Mouse (Mus musculus) mesoderm, embryonic 11.5 days (tissue): ENCODE data around the gene Gstm5.
"Not testable (repeated sequence)": the region's sequence is repeated elsewhere in the genome, so short reads cannot be mapped to it uniquely, and the experiment has no call there.

Experiments used
- DNase-seq: peaks from one replicate; pipeline ENCODE4 v3.0.0-alpha.2; 2012; ENCODE audit warnings: low read depth, low spot score

Gene Gstm5

DNA sequence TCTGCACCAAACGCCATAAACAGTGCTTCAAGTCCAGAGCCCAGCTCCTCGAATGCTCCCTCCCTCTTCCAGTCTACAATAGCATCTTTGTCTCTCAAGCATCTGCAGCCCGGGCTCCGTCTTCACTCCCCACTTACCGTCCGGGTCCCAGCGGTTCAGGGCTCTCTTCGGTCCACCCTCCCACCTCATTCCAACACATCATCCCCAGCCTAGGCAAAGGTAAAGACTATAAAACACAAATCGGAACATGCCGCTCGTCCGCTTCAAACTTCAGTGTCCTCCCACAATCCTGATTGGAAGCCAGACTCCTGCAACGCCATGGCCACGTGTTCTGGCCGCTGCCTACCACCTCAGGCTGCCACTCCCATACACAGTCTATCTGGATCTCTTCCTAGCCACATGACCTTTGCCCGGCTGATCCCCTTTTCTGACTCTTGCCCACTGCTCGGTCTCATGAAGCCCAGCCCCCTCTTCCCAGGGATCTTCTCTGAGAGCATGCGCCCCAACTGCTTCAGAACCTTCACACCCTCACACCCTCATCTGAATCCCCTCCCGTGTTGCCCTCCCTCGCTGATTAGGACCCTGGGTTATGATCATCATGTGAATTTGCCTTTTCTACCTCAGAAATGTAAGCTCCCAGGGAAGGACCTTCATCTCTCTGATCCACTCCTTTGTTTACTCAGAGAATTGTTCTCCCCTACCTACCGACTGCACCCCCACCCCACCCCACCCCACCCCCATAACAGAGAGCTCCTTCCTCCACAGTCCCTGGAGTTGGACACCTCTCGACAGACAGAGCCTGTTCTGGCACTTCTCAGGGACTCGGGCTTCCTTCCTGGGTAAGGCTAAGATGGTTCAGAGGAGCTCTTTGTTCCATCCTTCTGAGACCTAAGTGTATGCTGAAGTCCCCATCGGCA, 22.0 kb upstream of the Gstm5 start:
- no peak for DNase-seq

DNA sequence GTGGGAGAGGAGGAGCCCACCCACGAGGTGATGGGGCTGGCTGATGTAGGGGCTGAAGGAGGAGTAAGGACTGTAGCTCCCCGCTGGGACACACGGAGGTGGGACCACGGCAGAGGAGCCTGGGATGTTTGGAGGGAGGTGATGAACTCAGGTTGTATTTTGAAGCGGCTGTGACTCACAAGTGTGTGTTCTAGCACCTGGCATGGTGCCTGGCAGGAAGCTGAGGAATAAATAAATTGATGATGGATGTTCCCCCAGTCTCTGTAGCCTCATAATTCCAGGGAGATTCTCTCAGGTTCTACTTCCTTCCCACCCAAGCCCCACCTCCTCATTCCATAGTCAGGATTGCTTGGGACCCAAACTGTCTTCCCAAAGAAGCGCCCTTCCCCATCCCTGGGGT, 20.4 kb upstream of the Gstm5 start:
- DNase-seq: no peak

DNA sequence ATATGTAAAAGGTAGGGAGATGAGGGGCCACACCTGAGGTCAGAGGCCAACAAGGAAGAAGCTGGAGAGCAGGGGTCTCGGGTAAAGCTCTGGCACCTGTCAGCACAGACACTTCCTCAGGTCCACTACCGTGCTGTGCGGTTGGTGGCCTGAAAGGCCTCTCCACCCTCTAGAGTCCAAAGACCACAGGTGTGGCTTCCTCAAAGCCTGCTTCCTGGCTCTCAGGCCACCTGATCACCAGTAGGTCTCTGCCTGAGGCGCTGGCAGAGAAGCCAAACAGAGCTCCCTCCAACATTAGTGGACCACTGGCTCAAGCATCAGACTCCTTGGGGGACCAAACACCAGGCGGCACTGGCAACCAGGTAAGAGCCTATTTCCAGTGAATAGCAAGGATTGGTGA, 18.6 kb upstream of the Gstm5 start, which contains the start of gene Eps8l3:
Gene Eps8l3, plus strand, starts transcription at position 225 of the 400 bp plus-strand sequence.
- no peak for DNase-seq

DNA sequence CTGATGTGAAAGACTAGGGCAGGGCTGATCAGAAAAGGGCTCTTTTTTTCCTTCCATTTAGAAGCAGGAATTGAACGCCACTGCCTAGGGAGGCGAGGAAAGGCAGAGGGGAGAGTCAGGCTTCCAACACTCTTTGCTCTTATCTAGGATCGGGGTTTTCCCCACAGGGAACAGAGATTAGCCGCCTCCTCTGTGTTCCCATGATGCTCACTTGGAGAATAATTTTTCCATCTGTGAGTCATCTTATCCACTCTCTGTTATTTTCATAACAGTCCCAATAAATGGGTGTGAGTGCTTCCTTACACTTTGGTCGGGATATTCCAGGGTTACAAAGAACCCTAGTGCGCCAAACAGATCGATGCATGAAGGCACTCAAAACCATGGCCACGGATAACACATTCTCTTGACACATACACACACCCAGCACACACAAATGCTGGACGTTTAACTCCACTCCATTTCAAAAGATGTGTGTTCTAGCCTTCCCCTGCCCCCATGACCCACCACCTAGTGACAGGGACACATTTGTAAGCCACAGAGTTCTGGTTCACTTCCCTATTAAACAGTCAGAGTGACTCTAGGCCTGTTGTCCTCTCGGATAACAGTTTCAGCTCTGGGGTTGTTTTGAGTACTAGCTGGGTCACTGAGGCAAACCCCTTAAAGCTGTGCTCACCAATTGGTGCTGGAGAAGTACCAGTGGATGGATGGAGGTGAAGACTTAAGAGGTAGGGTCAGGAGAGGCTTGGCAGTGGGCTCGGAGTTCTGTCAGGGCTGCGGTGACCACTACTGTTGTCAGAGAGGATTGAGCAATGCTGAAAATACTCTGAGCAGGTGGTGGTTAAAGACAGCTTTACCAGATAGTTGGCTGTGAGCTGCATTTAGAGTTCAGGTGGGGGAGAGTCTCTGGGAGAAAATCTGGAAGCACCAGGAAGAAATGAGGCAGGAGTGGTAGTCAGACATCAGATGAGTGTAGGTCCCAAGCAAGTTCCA, 17.6 kb upstream of the Gstm5 start:
- DNase-seq: no peak

DNA sequence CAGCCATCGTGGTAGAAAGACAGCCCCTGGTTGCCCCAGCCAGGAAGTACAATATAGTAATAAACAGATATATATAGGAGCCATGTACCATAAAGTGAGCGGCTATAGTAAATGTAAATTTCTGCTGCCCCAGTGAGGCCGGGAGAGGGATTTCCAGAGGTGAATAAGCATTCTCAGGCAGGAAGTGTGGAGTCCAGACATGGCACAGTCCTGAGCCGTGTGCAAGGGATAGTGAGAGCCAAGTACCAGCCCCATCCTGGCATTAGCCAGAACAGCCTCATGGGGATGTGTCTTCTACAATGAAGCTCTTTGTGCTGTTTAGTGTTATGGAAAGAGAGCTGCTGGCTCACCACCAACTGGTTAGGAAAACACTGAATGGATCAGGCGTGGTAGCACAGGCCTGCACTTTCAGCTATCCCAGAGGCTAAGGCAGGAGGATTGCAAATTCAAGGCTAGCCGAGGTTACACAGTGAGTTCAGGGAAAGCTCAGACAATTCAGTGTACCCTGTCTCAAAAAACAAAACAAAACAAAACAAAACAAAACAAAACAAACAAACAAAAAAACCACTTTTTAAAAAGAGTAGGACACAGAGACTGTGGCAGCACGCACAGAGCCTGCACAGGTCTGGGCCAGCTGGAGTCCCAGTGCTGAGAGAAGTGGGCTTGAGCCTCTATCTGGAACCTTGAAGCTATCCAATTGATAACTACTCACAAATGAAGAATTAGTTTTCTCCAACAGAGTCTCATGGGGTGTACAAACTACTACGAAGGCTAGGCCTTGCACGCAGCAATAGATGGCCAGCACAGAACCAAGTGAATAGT, 7.7 kb upstream of the Gstm5 start:
- DNase-seq: no peak

DNA sequence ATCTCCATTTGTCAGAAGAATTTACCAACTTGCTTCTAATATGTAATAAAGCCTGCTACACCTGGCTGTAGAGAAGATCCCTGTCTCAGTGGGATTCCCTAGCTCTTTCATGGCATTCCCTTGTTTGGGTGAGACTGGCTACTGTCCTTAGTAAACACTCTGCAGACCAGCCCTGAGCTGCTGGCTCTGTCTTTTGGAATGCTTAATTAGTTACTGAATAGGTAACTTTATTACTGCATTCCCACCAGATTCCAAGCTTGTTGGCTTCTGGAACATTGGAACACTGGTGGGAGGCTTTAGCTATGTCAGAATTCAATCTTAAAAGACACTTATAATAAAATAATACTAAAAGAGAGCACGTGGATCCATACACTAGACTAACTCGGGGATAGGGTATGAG, 6.4 kb upstream of the Gstm5 start:
- DNase-seq: not testable (repeated sequence)

DNA sequence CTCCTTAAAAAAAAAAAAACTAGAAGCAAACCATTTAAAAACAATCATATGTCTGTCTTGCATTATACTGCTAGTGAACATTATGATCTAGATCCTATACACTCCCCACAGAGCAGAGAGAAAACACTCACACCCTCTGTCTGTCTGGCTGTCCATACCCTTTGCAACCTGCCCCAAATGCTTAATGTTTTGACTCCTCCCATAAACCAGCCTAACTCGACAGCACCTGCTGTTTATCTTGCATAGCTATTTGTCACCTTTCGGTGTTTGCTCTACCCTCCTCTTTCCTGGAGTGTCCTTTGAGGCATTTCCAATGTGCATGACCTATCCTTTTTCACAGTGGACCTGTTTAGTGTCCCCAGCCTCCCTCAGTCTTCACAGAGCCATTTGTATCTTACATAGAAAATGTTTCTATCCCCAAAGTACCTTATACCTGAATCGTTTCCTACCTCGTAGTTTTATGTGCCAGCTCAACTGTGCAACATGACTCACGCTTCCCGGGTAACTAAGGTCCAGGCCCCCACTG, 364 bp upstream of the Gstm5 start:
- no peak for DNase-seq

DNA sequence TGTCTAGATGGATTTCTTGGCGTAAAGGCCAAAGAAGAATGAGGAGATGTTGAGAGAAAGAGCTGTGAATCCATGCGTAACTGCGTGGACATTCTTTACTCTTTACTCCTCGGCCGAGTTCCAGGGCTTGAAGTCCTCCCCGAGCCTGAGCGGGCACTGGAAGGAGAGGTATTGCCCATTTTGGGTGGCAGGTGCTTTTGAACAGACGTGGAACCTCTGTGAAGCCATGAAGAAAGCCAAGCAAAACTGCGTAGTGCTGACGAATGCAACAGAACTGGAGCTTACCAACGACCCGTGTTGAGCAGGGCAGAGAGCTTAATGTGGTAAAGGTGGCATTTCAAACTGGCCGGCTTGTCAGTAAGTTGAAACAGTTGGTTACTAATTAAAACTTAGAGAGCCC, 3.1 kb downstream of the Gstm5 start:
- no peak for DNase-seq

DNA sequence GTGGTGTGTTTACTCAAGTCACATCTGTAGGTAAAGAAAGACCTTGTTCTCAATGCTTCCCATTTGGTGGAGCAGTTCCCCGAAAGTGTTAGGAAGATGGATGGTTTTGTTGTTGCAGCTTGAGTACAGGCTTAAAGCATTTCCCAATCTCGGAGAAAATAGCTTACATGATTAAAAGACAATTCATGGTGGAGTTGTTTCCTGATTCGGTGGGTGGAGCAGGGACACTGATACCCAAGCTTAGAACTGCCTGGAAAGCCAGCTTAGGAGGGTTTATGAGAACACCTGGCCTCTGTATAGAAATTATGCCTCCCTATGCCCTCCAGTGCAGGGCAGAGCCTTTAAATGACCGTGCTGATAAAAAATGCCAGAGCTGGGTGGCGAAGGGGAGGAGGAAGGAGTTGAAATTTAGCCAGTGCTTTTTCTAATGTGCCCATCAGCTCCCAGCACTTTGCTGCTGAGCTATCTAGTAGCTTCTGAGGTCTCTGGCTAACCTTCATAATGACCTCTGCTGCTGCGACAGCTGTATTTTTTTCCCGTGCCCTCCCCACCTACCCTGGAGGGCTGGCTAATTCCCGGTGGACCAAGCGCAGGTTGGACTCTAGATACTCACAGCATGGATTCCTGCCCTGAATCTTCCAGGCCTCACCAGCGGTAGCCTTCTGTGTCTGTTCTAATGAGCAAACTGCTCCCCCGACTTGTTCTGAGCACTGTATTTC, 5.5 kb downstream of the Gstm5 start:
- no peak for DNase-seq

DNA sequence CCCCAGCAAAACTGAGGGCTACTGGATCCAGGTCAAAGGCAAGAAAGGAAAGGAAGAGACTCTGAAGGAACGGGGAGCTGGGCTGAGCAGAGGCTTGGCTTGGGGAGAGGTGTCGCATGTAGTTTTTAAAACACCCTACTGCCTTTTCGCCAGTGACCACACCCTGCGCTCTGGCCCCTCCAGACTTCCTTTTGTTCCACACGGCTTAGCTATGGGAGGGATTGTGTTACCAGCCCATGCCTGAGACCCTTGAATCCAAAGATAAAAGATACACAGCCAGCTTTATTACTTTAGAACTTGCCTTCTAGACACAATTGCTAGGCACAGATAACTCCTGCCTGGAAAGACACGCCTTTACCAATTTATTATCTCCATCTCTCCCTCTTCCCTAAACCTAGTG, 10.3 kb downstream of the Gstm5 start:
- no peak for DNase-seq

DNA sequence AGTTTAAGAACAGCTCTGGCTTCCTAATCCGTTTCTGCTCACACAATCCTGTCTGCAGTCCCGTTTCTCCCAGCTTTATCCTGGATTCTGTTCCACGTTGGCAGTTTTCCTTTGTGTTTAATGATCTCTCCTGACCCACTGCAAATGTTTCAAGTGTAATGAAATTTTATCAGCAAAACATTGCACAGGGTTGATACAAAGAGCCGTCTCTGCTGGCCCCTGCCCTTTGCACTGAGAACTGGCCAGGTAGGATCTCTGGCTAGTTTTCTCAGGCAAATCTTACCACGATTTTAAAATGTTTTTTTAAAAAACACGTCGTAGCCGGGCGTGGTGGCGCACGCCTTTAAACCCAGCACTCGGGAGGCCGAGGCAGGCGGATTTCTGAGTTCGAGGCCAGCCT, 21.1 kb downstream of the Gstm5 start:
- no peak for DNase-seq

DNA sequence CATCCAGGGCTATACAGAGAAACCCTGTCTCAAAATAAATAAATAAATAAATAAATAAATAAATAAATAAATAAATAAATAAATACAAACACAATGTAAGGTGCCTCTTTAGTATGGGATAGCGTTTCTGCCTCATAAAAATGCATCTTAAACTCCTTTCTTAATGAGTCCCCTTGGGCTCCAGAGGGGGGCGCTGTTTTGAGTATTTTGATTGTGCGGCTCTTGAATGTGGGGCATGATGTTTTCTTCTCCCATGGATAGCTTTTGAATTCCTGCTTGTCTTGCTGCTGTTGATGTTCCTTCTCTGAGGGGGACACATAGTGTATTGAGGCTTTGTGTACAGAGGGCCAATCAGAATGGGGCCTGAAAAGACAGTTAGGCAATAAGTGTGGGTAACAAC, 21.5 kb downstream of the Gstm5 start:
- DNase-seq: no peak

DNA sequence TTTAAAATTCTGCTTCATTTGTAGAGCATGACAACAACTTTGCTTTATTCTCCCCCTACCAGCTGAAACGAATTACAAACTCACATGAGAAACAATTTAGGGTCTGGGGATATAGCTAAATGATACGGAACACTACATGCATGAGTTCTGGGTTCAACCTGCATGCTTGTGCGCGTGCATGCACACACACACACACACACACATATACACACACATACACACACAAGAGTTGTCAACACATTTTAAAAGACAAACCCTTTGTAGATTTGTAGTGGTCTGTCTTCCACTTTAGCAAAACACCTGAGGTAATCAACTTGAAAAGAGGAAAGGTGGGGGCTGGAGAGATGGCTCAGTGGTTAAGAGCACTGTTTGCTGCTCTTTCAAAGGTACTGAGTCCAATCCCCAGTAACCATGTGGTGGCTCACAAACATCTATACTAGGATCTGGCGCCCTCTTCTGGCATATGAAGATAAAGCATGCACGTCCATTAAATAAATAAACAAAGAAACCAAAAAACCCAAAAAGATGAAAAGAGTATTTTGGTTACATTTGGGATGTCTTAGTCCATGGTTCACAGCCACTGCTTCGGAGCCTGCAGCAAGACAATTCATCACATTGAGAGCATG, 22.3 kb downstream of the Gstm5 start:
- DNase-seq: peak; percentile 69

DNA sequence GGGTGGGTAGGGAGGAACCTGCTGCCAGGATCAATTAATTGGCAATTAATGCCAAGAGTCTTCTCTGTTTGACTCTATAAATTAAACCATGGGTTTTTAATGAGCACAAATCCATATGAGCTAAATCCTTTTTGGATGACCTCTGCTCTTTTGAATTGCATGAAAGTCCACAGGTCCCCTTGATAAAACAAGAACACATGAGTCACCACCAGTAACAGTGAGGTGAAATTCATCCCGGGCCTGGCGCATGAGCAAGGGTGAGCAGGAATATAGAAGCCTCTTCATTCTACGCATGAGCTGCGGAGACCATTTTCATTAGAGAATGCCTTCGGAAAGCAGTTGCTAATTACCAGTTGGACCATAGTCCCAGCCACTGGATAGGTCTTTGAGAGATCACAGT, 24.7 kb downstream of the Gstm5 start:
- no peak for DNase-seq

DNA sequence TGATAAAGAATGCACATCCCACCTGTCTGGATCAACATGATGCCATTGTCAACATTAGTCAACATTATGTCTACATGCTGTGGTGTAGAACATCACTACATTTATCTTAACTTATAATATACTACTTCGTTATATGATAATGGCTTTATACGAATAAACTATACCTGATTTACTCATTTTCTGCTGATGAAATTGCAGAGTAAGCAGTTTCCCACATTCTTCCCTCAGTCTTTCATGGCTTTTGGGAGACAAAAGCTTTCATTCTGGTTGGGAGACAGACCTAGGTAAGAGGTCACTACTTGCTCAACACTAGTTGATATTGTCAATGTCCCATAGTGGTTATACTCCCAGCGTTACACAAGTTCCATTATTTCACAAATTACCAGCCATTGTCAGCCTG, 29.7 kb downstream of the Gstm5 start:
- no peak for DNase-seq

DNA sequence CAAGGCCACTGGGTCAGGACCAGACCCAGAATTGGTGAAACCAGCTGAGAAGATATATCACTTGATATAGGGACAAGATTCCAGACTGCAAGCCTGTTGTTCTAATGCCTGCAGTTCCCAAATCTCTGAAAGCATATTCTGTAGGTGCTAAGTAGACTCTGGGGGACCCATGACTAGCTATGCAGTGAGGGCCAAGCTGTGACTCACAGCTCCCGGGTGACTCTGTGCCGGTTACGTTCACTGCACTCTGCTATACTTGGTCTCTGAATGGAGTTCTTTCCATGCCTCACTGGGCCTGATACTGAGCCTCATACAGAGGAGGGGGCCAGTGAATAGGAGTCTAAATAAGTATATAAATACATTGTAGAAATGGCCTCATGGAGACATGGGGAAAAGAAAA, 32.2 kb downstream of the Gstm5 start:
- no peak for DNase-seq

DNA sequence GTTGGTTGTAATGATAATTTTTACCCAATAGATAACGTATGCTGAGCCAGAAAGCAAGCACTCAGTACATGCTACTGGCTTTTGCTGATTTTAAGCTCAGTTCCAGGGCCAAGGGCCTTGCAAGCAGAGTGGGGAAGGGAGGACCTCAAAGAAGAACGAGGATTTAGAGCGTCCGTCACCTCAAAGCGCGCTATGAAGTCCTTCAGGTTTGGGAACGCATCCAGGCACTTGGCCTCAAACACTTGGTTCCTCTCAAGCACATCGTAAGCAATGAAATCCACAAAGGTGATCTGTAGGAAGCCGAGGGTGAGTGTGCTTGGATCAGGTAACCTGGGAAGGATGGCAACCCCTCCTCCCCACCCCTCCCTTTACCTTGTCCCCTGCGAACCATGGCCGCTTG, 33.1 kb downstream of the Gstm5 start:
- DNase-seq: no peak

DNA sequence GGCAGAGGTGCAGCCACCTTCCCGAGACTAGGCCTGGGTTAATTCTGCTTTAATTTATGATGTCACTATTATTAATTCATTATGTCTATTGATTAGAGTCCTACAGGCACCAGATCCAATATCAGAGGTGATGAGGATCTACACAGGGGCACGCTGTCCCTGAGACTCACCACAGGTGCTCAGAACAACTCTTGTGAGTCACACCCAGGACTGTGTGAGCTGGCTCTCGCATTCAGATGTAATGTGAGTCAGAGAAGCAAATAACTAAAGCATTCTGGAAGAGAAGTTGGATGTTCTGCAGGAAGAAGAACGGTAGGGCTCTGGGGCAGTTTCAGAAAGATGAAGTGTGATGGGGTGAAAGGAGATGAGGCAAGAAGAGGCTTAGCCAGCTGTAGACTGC, 33.6 kb downstream of the Gstm5 start:
- DNase-seq: no peak

DNA sequence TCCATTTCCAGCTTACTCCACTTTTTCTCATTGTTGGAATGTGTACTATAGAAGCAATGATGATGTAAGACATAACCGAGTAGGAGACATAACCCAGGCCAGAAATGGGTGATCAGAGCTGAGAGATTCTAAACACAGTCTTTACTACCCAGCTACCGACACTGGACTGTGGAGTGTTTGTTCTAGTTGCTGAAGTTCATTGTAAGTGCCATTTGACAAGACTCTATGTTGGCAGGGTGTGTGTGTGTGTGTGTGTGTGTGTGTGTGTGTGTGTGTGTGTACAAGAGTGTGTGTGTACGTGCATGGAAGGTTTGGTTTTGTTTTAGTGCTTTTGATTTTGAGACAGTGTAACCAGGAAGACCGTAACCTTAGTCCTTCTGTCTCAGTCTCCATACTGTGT, 34.1 kb downstream of the Gstm5 start:
- DNase-seq: no peak

DNA sequence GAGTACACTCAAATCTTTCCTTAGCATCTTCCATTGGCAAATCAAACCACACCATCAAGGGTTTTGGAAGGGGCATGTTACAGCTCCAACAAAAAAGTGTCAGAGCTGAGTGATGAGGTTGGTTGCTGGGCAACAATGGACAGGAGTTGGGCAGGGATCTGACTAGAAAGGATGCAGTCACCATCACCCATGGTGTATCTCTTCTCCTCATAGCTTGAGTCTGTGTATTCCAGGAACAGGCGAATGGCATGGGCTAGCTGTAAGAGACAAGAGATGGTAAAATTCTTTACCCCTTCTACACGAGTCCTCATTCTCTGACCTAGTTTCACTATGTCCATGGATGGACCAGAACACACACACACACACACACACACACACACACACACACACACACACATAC, 35.5 kb downstream of the Gstm5 start:
- no peak for DNase-seq
